Mouse (Mus musculus): ENCODE measurements around the gene Kat2a.

Kat2a gene

DNA sequence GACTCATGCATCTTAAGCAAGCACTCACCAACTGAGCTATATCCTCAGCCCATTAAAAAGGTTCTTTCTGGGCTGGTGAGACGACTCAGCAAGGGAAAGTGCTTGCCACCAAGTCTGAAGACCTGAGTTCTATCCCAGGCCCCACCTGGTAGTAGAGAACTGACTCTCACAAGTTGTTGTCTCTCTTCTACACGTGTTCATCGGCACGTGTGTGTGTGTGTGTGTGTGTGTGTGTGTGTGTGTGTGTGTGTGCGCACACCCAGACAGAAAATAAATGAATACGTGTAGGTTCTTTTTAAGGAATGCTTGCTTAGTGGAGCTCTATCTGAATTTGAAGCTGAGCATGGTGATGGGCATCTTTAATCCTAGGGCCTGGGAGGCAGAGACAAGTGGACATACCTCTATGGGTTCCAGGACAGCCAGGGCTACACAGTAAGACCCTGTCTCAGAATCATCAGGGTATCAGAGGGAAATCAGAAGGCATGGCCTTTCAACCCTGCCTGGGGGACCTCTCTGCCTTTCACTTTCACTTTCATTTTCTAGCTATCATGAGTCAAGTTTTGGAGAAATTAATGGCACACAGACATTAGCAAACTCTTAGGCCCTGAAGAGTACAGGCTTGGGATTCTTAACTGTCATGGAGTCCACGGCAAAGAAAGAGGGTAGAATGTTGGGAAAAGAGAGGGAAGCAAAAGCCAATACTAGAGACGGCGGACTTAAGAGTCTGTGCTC is 23.0 kb upstream of the Kat2a start:
- DNase-seq, result no peak

DNA sequence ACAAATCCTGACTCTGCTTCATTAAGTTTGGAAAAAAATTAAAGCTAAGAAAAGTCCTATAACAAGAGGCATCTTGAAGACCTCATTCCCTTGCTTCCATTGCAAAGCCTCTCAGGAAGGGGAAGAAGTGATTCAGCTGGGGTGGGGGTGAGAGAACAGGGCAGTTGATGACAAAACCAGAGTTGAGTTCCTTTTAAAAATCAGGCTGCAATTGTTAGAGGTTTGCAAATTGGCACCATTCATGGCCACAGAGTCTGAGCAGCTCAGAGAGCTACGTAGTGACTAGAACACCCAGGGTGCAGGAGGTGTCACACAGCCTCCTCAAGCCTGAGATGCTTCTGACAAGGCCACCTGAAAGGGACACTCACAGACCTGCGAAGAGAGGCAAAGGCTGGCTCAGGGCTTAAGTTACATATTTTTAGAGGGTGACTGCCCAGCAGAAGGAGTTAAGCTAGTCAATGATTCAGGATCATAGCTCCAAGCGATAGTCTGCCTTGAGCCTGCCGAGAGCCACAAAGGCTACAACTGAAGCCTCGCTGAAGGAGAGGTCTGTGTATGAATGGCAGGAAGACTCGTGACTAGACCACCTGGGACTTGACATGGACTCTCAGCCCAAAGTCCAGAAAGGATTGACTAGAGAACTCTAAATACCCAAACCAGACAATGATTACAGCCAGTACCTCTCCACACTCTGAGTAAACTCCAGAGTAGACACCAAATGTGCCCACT is 18.4 kb upstream of the Kat2a start:
- no peak for DNase-seq

DNA sequence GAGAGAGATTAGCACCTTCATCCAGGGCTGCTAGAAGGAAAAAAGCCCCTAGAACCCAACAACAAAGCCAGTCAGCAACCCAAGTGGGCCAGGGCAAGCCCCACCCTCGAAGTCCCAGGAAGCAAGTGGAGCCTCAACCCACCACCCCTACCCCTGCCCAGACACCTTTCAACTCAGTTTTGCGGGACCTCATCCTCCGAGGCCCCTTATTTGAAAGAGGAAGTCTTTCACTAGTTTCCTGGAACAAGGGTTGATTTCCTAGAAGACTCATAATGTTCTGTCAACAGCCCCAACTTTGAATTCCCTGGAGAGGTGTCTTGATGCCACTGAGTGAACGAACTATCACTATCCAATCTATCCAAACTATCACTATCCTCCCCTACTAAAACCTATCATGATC is 17.7 kb upstream of the Kat2a start:
- no peak for DNase-seq

DNA sequence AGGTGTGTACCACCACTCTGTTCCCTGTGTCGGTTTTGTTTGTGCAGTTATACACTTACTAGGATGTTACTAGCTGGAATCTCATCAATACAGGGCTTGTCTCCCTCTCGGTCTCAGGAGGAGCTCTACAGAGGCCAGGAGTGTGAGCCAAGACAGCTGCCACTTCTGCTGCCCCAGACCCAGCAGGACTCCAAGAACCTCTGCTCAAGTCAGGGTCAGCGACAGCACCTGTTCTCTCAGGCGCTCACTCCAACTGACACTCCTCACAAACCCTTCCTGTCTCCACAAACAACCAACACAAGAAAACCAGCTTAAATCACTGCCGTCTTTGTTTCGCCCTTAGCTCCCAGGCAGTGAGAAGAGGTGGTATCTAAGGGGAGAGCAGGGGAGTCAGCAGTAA is 16.3 kb upstream of the Kat2a start:
- DNase-seq, result no peak

DNA sequence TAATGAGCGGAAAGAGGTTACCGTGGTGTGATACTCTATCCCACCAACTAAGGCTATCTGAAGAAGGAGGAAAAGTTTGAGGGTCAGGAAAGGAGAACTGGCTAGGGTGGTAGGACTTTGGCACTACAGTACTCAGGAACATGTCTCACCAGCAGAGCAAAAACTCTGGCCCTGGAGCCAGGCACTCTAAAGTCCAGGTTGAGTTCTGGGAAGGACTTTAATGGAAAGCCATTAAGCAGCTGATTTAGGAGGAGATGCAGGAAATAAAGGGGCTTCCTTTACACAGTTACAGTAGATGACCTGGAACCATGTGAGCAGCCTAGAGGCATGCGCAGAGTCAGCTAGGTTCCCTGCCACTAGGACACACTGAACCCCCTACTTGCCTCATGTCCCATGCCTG is 14.9 kb upstream of the Kat2a start:
- no peak for DNase-seq

DNA sequence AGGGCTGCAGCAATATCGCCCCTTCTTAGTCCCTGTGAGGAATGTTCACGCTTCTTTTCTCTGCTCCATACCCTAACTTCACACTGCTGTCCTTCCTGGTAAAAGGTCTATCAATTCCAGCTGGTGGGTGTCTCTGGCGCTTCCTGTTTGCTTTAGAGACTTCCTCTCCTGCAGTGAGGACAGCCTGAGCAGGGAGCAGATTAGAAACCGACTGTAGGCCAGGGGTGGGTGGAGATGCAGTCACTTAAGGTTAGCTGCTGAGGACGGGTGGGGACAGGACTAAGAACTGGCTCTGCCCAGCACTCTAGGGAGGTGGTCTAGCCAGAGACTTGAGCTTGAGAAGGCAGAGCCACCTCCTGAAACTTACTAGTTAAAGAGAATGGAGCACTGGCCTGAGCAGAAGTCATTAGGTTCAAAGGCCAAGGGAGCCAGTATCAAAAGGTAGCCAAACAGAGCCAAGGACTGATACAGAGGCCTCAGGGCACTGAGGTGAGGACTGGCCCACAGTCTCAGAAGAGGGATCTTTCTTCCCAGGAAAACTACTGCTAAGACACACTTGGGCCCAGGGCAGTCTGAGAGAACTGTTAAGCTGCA is 12.8 kb upstream of the Kat2a start:
- DNase-seq, result no peak

DNA sequence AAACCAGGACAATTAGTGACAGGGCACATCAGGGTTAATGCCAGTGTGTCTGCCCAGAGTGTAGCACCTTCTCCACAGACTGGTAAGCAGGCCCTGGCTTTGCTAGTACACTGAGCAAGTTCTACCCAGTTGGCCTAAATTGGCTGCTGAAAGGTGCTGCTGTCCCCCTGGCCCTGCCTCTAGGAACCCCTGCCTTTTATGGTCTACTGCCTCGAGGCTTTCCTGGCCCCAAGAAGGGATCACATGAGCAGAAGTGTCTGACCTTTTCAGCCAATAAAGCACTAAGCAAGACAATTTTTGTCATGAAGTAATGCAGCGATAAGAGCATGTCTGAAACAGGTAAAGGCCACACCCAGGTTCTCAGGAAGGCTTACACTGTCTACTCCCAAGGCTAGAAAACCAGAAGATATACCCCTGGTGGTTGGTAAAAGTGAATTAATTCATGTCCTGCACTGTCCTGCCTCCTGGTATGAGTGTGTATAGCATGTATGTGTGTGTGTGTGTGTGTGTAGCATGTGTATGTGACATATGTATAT is 10.3 kb upstream of the Kat2a start:
- no peak for DNase-seq

DNA sequence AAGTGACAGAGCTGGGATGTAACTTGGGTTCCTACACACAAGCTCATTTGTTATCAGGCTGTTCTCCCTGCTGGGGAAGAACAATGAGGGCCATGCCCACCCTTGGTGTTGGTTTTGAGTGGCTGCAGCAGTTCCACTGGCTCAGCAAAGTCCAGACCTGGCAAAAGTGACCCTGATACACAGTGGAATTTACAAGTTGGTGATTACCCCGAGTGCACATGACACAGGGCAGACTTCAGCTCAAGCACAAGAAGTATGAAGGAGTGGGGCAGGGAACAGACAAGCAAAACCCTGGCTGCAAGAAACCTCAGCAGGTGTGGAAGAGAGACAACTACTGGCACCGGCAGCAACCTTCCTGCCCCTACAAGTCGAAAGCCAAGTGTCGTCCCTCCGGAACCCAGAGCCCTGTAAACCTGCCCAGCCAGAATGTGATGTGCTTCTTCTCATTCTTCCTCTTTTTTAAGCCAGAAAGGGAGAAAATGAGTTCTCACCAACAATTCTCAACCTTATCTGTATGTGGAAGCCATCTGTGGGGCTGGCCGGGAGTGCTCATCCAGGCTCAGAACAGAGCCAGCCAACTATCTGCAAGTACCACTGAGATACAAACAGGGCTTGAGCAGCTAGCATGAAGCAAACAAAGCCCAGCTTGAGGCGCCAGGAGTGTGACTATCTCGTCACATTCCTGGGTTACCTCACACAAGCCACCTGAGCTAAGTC is 9.7 kb upstream of the Kat2a start:
- no peak for DNase-seq

DNA sequence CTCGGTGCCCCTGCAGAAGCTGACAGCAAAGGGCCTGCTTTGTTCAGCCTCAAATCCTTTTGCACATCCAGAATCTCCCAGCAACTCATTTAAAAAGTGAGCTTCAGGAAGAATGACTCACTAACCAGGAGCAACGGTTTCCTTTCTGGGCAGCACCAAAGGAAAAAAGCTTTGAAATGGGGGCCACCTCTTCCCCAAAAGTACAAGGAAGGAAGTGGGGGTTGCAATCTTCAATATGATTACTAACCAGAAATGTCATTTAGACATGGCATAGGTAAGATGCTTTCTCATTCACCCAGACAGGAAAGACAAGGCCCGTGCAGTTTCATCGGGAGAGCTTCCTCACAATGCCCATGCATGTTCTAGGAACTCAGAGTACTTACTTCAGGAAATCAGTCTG is 9.0 kb upstream of the Kat2a start:
- DNase-seq, result no peak

DNA sequence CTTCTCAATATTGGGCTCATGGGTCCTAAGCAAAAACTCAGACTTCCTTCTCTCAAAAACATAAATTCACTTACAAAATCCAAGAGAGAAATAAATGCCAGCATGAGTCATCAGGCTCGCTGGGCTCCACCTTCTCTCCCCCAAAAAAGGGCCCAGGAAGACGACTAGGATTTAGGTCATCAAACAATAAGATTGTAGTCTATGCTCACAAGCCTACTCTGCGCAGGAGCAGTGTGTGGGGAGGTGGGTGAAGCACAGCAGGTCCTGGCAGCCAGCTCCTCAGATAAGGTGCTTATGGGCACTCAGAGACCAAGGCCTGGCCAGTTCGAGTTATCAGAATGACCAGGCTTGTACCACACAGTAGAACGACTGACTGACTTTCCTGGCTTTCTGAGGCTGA is 8.1 kb upstream of the Kat2a start:
- DNase-seq, result no peak

DNA sequence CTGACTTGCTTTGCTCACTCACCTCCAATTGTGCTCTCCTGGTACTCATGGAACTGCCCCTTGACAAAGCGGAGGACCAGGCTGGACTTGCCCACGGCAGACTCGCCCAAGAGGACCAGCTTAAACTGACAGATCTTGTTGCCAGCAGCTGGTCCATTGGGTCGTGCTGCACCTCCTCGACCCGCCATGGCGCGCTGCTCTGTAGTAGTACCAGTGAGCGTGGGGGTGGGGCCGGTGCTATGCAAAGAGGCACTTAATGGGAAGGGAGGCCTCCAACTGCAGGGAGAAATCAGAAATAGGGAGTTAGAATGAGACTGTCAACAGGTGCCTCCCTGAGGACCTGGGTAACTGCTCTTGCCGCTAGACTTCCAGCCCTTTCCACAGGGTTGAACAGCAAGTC is 7.6 kb upstream of the Kat2a start:
- no peak for DNase-seq

DNA sequence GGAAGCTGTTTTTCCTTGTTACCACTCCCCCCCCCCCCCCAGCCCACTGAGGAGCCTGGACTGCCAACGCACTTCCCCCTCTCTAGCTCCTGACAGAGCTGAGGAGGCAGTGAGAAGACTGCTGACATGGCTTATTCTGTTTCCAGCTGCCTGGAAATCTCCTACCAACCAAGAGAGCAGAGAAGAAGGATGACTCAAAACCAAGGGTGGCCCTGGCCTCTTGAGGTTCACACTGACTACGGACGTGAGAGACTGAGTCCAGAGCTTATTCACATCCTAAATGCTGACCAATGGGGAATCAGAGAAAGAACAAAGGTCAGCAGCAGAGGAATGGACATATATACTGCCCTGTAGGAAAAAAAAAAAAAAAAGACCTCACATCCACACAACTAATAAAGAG is 7.0 kb upstream of the Kat2a start:
- no peak for DNase-seq

DNA sequence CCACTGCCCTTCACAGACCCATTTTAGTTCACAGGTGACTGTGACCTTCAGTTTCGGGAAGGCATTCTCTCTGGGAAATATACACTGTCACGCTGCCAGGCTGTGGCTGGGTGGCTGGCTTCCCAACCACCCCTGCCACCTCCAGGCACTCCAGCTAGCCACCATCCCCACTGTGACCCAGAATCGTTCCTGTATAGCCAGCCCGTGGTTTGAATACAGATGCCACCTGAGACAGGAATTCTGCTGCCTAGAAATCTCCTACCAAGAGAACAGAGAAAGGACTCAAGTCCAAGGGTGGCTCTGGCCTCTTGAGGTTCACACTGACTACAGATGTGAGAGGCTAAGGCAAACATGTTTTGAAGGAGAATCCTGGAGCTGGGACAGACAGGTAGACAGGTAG is 6.6 kb upstream of the Kat2a start:
- no peak for DNase-seq

DNA sequence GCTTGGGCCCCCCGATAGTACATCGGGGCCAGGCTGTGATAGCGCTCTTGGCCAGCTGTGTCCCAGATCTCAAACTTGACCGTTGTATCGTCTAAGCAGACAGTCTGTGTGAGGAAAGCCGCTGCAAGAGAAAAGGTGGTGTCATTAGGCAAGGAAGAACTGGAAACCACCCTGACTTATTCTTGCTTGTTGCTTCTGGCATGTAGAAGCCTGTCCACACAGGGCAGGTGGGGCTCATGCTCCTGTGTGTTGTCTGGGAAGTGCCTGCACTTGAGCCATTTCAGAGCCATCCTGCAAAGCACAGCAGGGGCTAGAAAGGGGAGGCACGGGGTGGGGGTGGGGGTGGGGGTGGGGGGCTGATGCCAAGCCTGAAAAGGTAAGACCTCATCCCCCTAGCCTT is 6.2 kb upstream of the Kat2a start:
- no peak for DNase-seq

DNA sequence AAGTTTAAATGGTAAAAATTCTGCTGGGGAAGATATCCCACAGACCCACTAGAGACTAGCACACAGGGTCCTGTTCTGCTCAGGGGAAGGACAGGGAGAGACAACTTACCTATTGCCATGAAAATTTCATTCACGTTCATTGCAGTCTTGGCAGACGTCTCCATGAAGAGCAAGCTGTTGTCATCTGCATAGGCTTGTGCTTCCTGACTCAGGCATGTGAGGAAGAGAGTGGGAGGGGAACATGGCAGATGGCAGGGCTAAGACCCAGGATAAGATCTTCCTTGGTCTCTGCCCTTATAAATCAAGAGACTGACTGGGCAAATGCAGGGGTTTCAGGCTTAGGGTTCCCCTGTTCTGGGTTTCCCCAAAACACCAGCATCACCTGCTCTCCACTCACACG is 4.4 kb upstream of the Kat2a start:
- DNase-seq, result no peak

DNA sequence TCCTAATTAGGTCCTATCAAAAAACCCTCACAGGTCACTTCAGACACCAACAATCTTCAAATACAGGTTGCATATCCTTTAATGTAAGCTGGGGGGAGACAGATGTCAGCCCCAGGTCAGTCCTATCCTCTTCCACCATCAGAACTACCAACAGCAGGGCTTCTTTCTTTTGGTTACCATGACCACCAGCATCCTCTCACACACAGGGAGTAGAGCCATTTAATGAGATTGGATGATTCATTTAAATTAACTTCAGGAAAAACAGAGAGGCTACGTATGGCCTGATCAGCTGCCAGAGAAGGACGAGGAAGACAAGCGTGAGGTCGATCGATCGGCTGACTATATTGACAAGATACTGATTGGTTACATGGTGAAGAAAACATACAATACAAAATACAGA is 2.7 kb upstream of the Kat2a start:
- DNase-seq, result no peak

DNA sequence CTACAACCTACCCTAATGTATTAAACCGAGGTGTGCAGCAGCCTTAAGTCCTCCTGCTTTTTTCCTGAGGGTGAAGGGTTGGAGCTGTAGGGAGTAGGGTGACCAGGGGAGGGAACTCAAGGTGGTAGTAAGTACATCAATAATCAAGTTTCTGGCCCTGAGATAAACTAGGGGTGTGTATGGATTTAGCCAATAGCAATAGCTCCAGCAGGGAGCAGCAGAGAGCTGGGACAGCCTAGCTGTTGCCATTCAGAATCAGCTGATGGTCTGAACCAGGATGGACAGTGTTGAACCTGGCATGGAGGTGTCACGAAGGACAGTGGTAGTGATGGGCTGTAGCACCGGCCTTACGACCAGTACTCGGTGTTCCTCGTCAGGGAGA is 2.3 kb upstream of the Kat2a start:
- DNase-seq, result peak; percentile 79

DNA sequence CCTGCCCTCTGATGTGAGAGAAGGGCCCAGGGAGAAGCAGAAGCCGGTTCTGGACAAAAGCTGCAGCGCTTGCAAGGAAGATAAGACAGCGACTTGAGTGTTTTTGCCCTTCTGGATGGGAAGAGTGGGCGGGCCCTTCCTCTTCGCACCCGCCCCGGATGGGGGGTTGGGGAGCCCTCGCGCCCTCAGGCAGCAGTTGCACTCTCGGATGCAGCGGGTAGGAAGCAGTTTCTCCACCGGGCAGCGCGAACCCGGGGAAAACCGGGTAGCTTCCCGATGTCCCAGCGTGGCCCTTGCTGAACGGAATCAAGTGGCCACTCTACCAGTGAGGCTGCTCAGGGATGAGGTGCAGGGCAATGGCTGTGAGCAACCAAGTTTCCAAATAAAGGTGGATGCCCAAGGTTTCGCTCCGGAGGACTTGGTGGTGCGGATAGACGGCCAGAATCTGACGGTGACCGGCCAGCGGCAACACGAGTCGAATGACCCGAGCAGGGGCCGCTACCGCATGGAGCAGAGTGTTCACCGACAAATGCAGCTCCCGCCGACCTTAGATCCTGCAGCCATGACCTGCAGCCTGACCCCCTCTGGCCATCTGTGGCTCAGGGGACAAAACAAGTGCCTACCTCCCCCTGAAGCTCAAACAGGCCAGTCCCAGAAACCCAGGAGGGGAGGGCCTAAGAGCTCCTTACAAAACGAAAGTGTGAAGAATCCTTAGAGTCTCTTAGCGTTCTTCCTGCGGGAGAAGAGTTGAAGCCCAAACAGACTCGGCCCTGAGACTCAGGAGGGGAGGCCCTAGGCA is 1.7 kb upstream of the Kat2a start, which contains the start of gene Hspb9:
Gene Hspb9 (plus strand): TSS at position 116 of the 799 bp plus-strand sequence.
- peak; percentile 91 for DNase-seq

DNA sequence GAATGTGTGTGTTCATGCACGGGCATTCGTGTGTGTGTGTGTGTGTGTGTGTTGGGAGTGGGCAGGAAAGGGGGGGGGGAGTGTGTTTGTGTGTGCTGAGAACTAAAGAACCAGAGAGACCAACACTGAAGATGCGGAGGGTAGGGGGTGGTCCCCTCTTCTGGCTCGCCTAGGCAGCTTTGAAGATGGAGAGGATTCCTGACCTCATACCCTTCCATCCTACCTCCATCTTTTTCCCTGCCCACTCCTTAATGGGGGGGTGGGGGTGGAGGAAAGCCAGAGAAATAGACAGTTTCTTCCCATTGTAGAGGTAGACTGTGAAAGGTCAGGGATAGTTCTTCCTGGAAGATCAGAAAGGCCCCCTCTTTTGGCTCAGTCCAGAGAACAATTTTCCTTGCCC is 909 bp upstream of the Kat2a start:
- no peak for DNase-seq

DNA sequence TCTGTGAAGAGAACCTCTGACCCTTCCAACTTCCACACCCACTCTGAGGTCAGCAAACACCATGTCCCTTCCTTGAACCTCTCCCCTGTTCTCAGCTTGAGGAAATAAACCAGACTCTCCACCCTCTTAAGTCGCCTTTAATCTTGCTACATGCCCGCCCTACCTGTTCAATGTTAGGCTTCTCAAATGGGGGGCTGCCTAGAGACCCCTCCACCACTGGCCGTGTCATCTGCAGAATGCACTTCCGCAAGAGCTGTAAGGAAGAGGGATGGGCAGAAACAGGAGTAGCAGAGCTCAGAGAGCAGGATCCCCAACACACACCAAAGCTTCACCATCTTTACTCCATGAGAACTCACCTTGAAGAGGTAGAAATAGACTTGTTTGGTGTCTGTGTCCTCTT is 1.3 kb downstream of the Kat2a start:
- no peak for DNase-seq

DNA sequence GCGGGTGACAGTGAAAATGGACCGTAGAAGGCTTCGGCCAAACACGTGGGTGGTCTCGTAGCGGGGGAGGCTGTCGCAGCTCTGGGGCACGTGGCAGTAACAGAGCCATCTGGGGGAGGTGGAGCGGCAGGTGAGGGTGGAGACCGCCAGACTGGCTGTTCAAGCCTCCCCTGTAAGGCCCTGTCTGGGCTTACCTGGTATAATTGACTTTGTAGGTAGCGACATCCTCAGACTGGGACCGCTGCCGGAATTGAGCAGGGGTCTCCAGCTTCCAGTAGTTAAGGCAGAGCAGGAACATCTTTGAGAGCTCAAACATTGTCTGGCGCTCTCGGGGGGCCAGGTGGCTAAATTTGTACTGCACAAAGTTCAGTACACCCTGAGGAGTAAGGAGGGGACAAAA is 1.7 kb downstream of the Kat2a start:
- no peak for DNase-seq

DNA sequence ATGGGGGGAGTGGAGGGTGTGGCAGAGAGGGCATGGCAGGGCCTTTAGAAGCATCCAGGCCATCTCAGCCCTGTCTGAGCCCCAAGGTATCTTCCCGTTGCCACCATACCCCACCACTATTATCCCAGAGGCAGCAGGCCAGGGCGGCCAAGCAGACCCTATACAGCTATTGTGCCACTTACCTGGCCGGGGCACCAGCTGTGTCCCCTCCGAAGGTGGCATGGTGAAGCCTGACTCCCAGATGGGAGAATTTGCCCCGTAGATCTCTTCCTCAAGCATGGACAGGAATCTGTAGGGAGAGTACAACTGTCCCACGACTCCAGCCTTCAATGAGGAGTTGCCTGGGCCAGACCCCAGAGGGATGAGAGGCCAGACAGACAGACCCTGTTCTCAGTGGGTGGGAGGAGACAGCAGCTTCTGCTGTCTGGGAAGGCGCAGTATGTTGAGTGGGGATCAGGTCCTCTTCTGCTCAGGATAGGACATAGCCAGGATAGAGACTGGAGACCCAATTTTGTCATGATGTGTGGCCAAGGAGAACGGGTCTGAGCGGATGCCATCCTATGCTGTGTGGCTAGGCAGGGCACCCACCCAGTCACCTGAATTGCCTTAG is 3.0 kb downstream of the Kat2a start:
- DNase-seq, result no peak
